Mouse (Mus musculus): ENCODE data around the gene Ranbp10.
"Not testable (repeated sequence)": the region's sequence is repeated elsewhere in the genome, so short reads cannot be mapped to it uniquely, and the experiment has no call there.

Gene Ranbp10

GRCm38 (mm10) chr8:105835318-105835717 lies 8.2 kb upstream of the Ranbp10 start:
- peak; percentile 89 for DNase-seq (ENCODE audit: low read depth, low spot score)

- not testable (repeated sequence) for DNase-seq (ENCODE audit: low read depth, low spot score)
Observed at GRCm38 (mm10) chr8:105833740-105834139, 6.6 kb upstream of the Ranbp10 start.

- peak; percentile 41 for DNase-seq (ENCODE audit: low read depth, low spot score)
Observed at GRCm38 (mm10) chr8:105826379-105826778, 771 bp downstream of the Ranbp10 start.

GRCm38 (mm10) chr8:105825506-105825905 lies 1.6 kb downstream of the Ranbp10 start:
- no peak for DNase-seq (ENCODE audit: low read depth, low spot score)

GRCm38 (mm10) chr8:105820925-105821324 lies 6.2 kb downstream of the Ranbp10 start:
- DNase-seq (ENCODE audit: low read depth, low spot score) = no peak

- DNase-seq (ENCODE audit: low read depth, low spot score) = no peak
Observed at GRCm38 (mm10) chr8:105819659-105820058, 7.5 kb downstream of the Ranbp10 start.

GRCm38 (mm10) chr8:105813241-105813640 lies 13.9 kb downstream of the Ranbp10 start:
- no peak for DNase-seq (ENCODE audit: low read depth, low spot score)

GRCm38 (mm10) chr8:105812511-105812910 lies 14.6 kb downstream of the Ranbp10 start:
- no peak for DNase-seq (ENCODE audit: low read depth, low spot score)

- DNase-seq (ENCODE audit: low read depth, low spot score) = no peak
Observed at GRCm38 (mm10) chr8:105811543-105811942, 15.6 kb downstream of the Ranbp10 start.

- no peak for DNase-seq (ENCODE audit: low read depth, low spot score)
Observed at GRCm38 (mm10) chr8:105811061-105811460, 16.1 kb downstream of the Ranbp10 start.

- DNase-seq (ENCODE audit: low read depth, low spot score) = no peak
Observed at GRCm38 (mm10) chr8:105810245-105810786, 16.8 kb downstream of the Ranbp10 start.

GRCm38 (mm10) chr8:105808480-105808879 lies 18.7 kb downstream of the Ranbp10 start:
- DNase-seq (ENCODE audit: low read depth, low spot score) = peak; percentile 64

GRCm38 (mm10) chr8:105807766-105808165 lies 19.4 kb downstream of the Ranbp10 start:
- DNase-seq (ENCODE audit: low read depth, low spot score) = no peak

- no peak for DNase-seq (ENCODE audit: low read depth, low spot score)
Observed at GRCm38 (mm10) chr8:105805964-105806363, 21.2 kb downstream of the Ranbp10 start.

GRCm38 (mm10) chr8:105805346-105805745 lies 21.8 kb downstream of the Ranbp10 start:
- DNase-seq (ENCODE audit: low read depth, low spot score) = no peak

- no peak for DNase-seq (ENCODE audit: low read depth, low spot score)
Observed at GRCm38 (mm10) chr8:105804797-105805196, 22.4 kb downstream of the Ranbp10 start.

- DNase-seq (ENCODE audit: low read depth, low spot score) = no peak
Observed at GRCm38 (mm10) chr8:105801153-105801904, 25.8 kb downstream of the Ranbp10 start.

GRCm38 (mm10) chr8:105799091-105799812 lies 27.9 kb downstream of the Ranbp10 start:
- DNase-seq (ENCODE audit: low read depth, low spot score) = peak; percentile 53

GRCm38 (mm10) chr8:105798408-105798807 lies 28.7 kb downstream of the Ranbp10 start:
- no peak for DNase-seq (ENCODE audit: low read depth, low spot score)

- no peak for DNase-seq (ENCODE audit: low read depth, low spot score)
Observed at GRCm38 (mm10) chr8:105795785-105796184, 31.4 kb downstream of the Ranbp10 start.

GRCm38 (mm10) chr8:105794009-105794598 lies 33.0 kb downstream of the Ranbp10 start:
- no peak for DNase-seq (ENCODE audit: low read depth, low spot score)

- DNase-seq (ENCODE audit: low read depth, low spot score) = no peak
Observed at GRCm38 (mm10) chr8:105793331-105793730, 33.8 kb downstream of the Ranbp10 start.

All from 3T3-L1 (cell line).